Mouse (Mus musculus) brain, adult 2 months (tissue): ENCODE results near the gene Gm2007.
"Not testable (repeated sequence)": the region's sequence is repeated elsewhere in the genome, so short reads cannot be mapped to it uniquely, and the experiment has no call there.

Experiments
- DNase-seq: peaks from one replicate; pipeline ENCODE4 v3.0.0; 2011; ENCODE audit warnings: low read depth, low spot score

The Gm2007 gene

GRCm38 (mm10) chr2:175741237-175741636 lies at the start of gene Gm2007:
Gm2007 (plus strand) TSS chr2:175741537.
- DNase-seq: not testable (repeated sequence)

- not testable (repeated sequence) for DNase-seq
These were observed 37.8 kb upstream of the Gm2007 start, which contains the start of gene Zfp969 for GRCm38 (mm10) chr2:175703546-175703945. Zfp969 (minus strand) TSS chr2:175703646.

GRCm38 (mm10) chr2:175800993-175801392 lies 59.7 kb downstream of the Gm2007 start, which contains the start of gene Gm14288:
Gm14288 (minus strand) TSS chr2:175801093.
- DNase-seq: not testable (repeated sequence)
